Mouse (Mus musculus) ES-E14 (cell line): Measurements from ENCODE around the gene Gnb3. TPM values are rescaled to one million over a fixed set of nuclear protein-coding genes. Genes with fewer than 3 reads are reported as not detected.

Experiments used
- DNase-seq: peaks from one replicate; pipeline ENCODE4 v3.0.0-alpha.2; 2013; ENCODE audit warnings: low read depth, low spot score
- H3K27ac ChIP-seq: 2 replicates; pipeline ENCODE4 v1.5.1; 2012; ENCODE audit warnings: low read depth, mild to moderate bottlenecking, low read length, moderate library complexity, mixed read lengths; ENCODE audit not compliant: poor library complexity, insufficient read depth, severe bottlenecking
- H3K36me3 ChIP-seq: 2 replicates; pipeline ENCODE4 v1.6.1; 2012; ENCODE audit warnings: mild to moderate bottlenecking, low read length, moderate library complexity, mixed read lengths; ENCODE audit not compliant: control insufficient read depth, poor library complexity, insufficient read depth, severe bottlenecking
- H3K4me1 ChIP-seq, 2 experiments: fragments of 150-350 bp in 1 of 2; sonication (generic) in 1 of 2; 2 replicates each; pipeline ENCODE4 v1.6.1; 2012; ENCODE audit warnings: low read length in 2 of 2, mild to moderate bottlenecking in 1 of 2, mixed read lengths in 1 of 2; ENCODE audit not compliant: control insufficient read depth in 2 of 2, insufficient read depth in 2 of 2, poor library complexity in 1 of 2
- H3K4me3 ChIP-seq, 2 experiments: fragments of 150-350 bp in 1 of 2; sonication (generic) in 1 of 2; 2 replicates each; pipeline ENCODE4 v1.5.1; 2012; ENCODE audit warnings: low read length in 2 of 2, low read depth in 1 of 2, mild to moderate bottlenecking in 1 of 2, mixed read lengths in 1 of 2; ENCODE audit not compliant: insufficient read depth in 1 of 2, poor library complexity in 1 of 2, severe bottlenecking in 1 of 2
- H3K9ac ChIP-seq: 2 replicates; pipeline ENCODE4 v1.6.1; 2012; ENCODE audit warnings: low read depth, mild to moderate bottlenecking, low read length, mixed read lengths; ENCODE audit not compliant: poor library complexity, insufficient read depth, severe bottlenecking
- H3K9me3 ChIP-seq: fragments of 150-350 bp; sonication (generic); 2 replicates; pipeline ENCODE4 v1.6.1; 2012; ENCODE audit warnings: low read depth, mild to moderate bottlenecking, low read length; ENCODE audit not compliant: control insufficient read depth, insufficient read depth
- CHD2 ChIP-seq: IDR thresholded peaks from 2 replicates; pipeline ENCODE4 v1.6.1; 2014; ENCODE audit warnings: mild to moderate bottlenecking, low read depth, low read length, inconsistent platforms
- HCFC1 ChIP-seq: IDR thresholded peaks from 2 replicates; pipeline ENCODE4 v1.6.1; 2012; ENCODE audit warnings: low read length, inconsistent platforms, borderline replicate concordance; ENCODE audit not compliant: insufficient read depth
- MAFK ChIP-seq: IDR thresholded peaks from 2 replicates; pipeline ENCODE4 v1.6.1; 2014; ENCODE audit warnings: mild to moderate bottlenecking, low read depth, low read length, inconsistent platforms; ENCODE audit not compliant: insufficient read depth
- ZC3H11A ChIP-seq: IDR thresholded peaks from 2 replicates; pipeline ENCODE4 v1.6.1; 2012; ENCODE audit warnings: low read depth, mild to moderate bottlenecking, inconsistent platforms, low read length, borderline replicate concordance
- ZNF384 ChIP-seq: IDR thresholded peaks from 2 replicates; pipeline ENCODE4 v1.6.1; 2012; ENCODE audit warnings: low read depth, low read length, inconsistent platforms
- in situ Hi-C, 2 experiments: fragments of 600-800 bp; cut with MboI; formaldehyde crosslinking; loops; one replicate each; pipeline ENCODE4 v1.15.1; 2025; ENCODE audit warnings: low sequenced_read_pairs in 2 of 2, inconsistent platforms in 1 of 2; ENCODE audit not compliant: unreplicated experiment in 2 of 2
- total RNA-seq: library from RNA; depleted of rRNA; stranded (reverse); fragments of 300-350 nt; gene quantifications from 2 replicates; pipeline ENCODE4 v1.2.3, GENCODE M21; 2012

Gnb3 gene
- total RNA-seq, 1 experiment = not detected

- Histone ChIP-seq H3K36me3 (no peaks in the 10 kb centered on the region), H3K27ac (no peak overlapping the region), H3K9ac (no peak overlapping the region), H3K4me1 (no peaks in the 10 kb centered on the region), H3K4me3 (no peak overlapping the region), H3K9me3 (no peaks in the 10 kb centered on the region)
- in situ Hi-C loops = no loop called here
- TF ChIP-seq MAFK (no peak), HCFC1 (no peak), CHD2 (no peak), ZC3H11A (no peak), ZNF384 (no peak)
- DNase-seq = no peak
Measured at GRCm38 (mm10) chr6:124884714-124885500, 44.8 kb upstream of the Gnb3 start.

GRCm38 (mm10) chr6:124883351-124883750 lies 43.3 kb upstream of the Gnb3 start:
- in situ Hi-C loops = no loop called here
- Histone ChIP-seq H3K4me1 (no peaks in the 10 kb centered on the region), H3K27ac (no peak overlapping the region), H3K9me3 (no peaks in the 10 kb centered on the region), H3K9ac (no peak overlapping the region), H3K4me3 (no peak overlapping the region), H3K36me3 (no peaks in the 10 kb centered on the region)
- TF ChIP-seq ZNF384 = no peak
- no peak for TF ChIP-seq CHD2
- no peak for TF ChIP-seq MAFK
- no peak for TF ChIP-seq HCFC1
- TF ChIP-seq ZC3H11A = no peak
- DNase-seq = no peak

- Histone ChIP-seq H3K4me3 (no peak overlapping the region), H3K9me3 (no peaks in the 10 kb centered on the region), H3K27ac (no peak overlapping the region), H3K36me3 (no peaks in the 10 kb centered on the region), H3K9ac (no peak overlapping the region), H3K4me1 (no peaks in the 10 kb centered on the region; a peak in 1 of 4 replicates)
- DNase-seq = no peak
- no peak for TF ChIP-seq MAFK
- TF ChIP-seq ZNF384 = no peak
- no peak for TF ChIP-seq CHD2
- no peak for TF ChIP-seq ZC3H11A
- TF ChIP-seq HCFC1 = no peak
- in situ Hi-C loops = no loop called here
Measured at GRCm38 (mm10) chr6:124881821-124882220, 41.7 kb upstream of the Gnb3 start.

GRCm38 (mm10) chr6:124879390-124879789 lies 39.3 kb upstream of the Gnb3 start:
- no peak overlapping the region for H3K9ac ChIP-seq
- no peak for DNase-seq
- peaks cover 0 to 2% of the 10 kb centered on the region in 2 experiments; a peak in 1 of 4 replicates for H3K4me1 ChIP-seq
- H3K9me3 ChIP-seq = no peaks in the 10 kb centered on the region
- H3K4me3 ChIP-seq = no peak overlapping the region
- no peaks in the 10 kb centered on the region for H3K36me3 ChIP-seq
- no peak overlapping the region for H3K27ac ChIP-seq
- in situ Hi-C loops = no loop called here
- no peak for TF ChIP-seq ZNF384
- TF ChIP-seq MAFK = no peak
- no peak for TF ChIP-seq HCFC1
- no peak for TF ChIP-seq ZC3H11A
- no peak for TF ChIP-seq CHD2
